Mouse (Mus musculus) large intestine, adult 2 months (tissue): Measurements from ENCODE around the gene Map6. TPM values are rescaled to one million over a fixed set of nuclear protein-coding genes. Genes with fewer than 3 reads are reported as not detected.

Experiments used
- DNase-seq: peaks from one replicate; pipeline ENCODE4 v3.0.0-alpha.2; 2012; ENCODE audit warnings: low read depth, low spot score
- WGBS: fragments of 180-500 bp; shearing (Covaris S2); methylation state at CpG from one replicate; pipeline ENCODE4 v1.1.7; 2018; 5-methylcytosine and 5-hydroxymethylcytosine counted together
- polyA plus RNA-seq: library from polyadenylated mRNA; depleted of rRNA; stranded (reverse); fragments of >200 nt; gene quantifications from 2 replicates; pipeline ENCODE4 v1.2.3, GENCODE M21; 2012

The Map6 gene
- polyA plus RNA-seq, 1 experiment: 2.6 TPM

DNA sequence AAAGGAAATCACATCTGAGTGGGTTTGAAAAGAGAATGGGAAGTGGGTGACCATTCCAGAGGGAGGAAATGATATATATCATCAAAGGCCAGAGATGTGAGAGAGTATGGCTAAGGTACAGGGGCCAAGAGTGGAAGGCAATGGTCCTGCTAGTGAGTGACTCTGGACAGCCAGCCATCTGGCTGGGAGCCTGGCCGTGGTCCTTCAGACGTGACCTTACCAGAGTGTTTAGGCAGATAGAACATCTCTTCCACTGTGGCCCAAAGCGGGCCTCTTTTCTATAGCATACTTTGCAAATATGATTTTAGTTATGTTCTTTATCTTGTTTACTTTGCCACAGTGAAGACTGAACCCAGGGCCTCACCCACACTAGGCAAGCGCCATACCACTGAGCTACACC lies 38.4 kb downstream of the Map6 start:
- DNase-seq: no peak
- WGBS: 75% methylated on average over 4 of the region's 4 CpGs

- 72% methylated on average over 3 of the region's 3 CpGs for WGBS
- DNase-seq: no peak
These were observed 39.4 kb downstream of the Map6 start for GRCm38 (mm10) chr7:99306640-99307039.

GRCm38 (mm10) chr7:99311433-99311832 lies 44.2 kb downstream of the Map6 start:
- DNase-seq: no peak
- 15% methylated on average over 7 of the region's 7 CpGs for WGBS

DNA sequence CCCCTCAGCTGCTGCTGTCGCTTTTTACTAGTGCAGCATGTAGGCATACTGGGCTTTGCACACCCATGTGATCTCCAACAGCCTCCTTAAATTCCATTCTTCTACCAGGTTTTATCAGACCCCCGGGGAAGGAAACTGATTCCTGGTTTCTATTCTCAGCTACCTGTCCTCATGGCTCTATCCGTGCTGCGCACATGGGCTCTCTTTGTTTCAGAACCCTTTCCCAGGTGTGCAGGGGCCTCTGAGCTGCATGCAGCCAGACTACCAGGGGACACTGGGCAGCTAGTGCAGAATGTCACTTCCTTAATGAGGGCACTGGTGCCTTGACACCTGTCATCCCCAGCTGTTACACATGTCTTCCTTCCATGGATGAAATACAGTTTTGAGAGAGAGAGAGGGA lies 44.8 kb downstream of the Map6 start:
- no peak for DNase-seq
- WGBS: 46% methylated on average over 4 of the region's 4 CpGs

- no peak for DNase-seq
- 43% methylated on average over 8 of the region's 8 CpGs for WGBS
These were observed 45.5 kb downstream of the Map6 start for GRCm38 (mm10) chr7:99312671-99313143.

- 63% methylated on average over 8 of the region's 8 CpGs for WGBS
- no peak for DNase-seq
These were observed 46.0 kb downstream of the Map6 start for GRCm38 (mm10) chr7:99313253-99313652.

DNA sequence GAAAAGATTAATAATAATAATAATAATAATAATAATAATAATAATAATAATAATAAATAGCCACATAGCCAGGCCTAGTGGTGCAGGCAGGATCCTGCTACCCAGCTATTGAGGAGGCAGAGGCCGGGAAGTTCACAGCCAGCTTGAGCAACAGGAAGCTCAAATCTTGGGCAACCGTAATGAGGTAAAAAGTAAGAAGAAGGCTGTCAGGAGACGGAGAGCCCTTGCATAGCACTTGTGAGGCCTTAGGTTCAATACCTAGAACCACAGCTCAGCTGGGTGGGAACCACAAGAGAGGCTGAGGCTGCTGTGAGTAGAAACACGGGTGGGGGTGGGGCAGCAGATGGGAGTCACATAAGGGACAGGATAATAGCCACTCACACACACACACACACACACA lies 47.3 kb downstream of the Map6 start:
- no peak for DNase-seq
- WGBS: 83% methylated on average over 4 of the region's 4 CpGs

DNA sequence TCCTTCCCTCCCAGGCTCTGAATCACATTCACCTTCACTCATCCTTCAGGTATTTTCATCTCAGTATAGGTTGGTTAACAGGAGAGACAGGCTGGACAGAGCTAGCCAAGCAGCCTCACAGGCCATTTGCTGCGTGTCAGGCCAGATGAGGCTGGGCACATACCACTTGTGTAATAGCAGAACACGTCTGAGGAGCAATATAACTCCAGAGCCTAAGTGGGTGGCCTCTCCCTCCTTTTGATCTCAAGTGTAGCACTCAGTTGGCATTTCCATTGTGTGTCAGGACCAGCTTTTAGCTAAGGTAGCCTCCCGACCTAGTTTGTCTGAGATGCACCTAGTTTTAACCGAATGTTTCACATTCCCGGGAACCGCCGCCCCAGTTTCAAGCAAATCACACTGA lies 49.0 kb downstream of the Map6 start:
- WGBS: 78% methylated on average over 7 of the region's 7 CpGs
- DNase-seq: no peak

DNA sequence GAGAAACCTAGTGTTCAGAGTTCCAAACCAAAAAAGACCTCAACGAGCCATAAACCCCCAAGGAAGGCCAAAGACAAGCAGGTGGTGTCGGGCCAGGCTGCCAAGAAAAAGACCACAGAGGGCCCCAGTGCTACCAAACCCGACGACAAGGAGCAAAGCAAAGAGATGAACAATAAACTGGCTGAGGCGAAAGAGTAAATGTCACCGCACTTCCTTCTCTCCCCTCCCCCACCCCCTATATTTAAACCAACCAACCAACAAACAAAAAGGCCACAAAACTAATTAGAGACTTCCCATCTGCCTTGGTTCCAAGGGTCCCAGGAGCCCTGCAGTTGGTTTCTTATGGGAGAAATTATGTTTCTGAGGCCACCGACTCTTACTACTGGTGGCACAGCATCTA lies 50.2 kb downstream of the Map6 start:
- no peak for DNase-seq
- WGBS: 46% methylated on average over 7 of the region's 7 CpGs

GRCm38 (mm10) chr7:99320524-99320923 lies 53.3 kb downstream of the Map6 start:
- WGBS: 37% methylated on average over 14 of the region's 14 CpGs
- no peak for DNase-seq

DNA sequence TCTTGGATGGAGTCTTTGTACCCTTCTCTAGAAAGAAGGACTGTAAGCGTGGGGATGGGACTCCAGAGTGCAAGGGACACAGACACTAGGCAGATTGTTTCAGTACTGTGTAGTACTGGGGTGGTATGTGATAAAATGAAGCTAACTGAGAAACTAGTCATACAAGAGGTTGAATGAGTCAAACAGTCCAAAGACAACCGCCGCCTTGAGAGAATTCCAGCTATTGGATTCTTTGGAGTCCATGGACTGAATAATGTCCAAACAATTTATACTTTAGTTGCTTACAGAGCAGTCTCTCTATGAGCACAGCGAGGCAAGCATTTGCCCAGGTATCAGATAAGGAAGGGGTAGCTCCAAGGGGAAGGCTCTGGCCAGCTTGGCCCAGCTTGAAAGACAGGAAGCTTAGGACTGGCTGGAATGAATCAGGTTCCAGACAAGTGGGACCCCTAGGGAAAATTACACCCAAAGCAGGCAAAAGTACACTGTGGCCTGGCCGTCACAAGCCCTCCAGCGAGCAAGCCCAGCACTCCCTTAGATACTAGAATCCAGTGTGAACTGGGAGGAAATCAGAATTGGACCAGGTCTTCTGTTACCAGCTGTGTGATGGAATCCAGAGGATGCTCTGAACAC lies 55.6 kb downstream of the Map6 start:
- no peak for DNase-seq
- WGBS: 84% methylated on average over 6 of the region's 6 CpGs

GRCm38 (mm10) chr7:99323321-99323700 lies 56.1 kb downstream of the Map6 start:
- no peak for DNase-seq
- 89% methylated on average over 9 of the region's 9 CpGs for WGBS

DNA sequence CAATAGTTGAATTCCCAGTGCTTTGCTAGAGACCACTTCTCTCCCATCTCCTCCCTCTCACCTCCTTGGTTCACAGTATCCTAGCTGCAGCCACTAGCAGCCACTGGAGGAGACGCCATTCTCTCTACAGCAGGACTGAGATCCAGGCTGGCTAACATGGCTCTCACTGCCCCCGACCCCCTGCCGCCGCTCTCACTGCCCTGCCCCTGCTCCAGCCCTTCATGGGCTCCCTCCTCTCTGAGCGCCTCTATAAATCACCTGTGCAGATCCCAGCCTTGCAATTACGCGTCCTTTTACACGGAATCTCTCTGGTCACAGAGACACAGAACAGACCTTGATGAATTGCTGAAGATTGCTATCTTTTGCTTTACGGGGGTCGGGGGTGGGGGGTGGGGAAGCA lies 57.6 kb downstream of the Map6 start:
- WGBS: 55% methylated on average over 10 of the region's 10 CpGs

GRCm38 (mm10) chr7:99326128-99326527 lies 58.9 kb downstream of the Map6 start:
- DNase-seq: no peak
- 71% methylated on average over 6 of the region's 6 CpGs for WGBS

More for the DNA sequence above, 57.6 kb downstream of the Map6 start:
- DNase-seq: no peak

- WGBS: 78% methylated on average over 4 of the region's 4 CpGs
- no peak for DNase-seq
These were observed 61.6 kb downstream of the Map6 start for GRCm38 (mm10) chr7:99328847-99329246.

DNA sequence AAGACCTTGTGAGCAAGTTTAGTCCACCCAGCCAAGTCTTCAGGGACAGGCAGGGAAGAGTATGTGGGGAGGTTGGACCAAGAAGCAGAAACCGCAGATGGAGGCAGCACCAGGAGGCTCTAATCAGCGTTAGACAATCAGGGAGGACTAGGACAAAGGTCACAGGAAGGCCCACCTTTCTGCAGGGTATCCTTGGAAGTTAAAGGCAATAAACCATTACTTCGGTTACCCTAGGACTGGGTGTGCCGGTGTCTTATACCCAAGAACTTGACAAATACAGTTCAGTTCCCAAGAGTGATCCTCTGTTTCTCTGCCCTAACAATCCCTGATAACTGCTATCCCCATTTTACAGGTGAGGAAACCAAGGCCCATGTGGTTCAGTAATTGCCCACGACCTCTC lies 62.8 kb downstream of the Map6 start:
- DNase-seq: no peak
- WGBS: 41% methylated on average over 5 of the region's 5 CpGs

GRCm38 (mm10) chr7:99332774-99333480 lies 65.7 kb downstream of the Map6 start:
- 48% methylated on average over 12 of the region's 12 CpGs for WGBS
- DNase-seq: no peak

- DNase-seq: no peak
- 78% methylated on average over 8 of the region's 8 CpGs for WGBS
These were observed 73.5 kb downstream of the Map6 start for GRCm38 (mm10) chr7:99340736-99341135.

DNA sequence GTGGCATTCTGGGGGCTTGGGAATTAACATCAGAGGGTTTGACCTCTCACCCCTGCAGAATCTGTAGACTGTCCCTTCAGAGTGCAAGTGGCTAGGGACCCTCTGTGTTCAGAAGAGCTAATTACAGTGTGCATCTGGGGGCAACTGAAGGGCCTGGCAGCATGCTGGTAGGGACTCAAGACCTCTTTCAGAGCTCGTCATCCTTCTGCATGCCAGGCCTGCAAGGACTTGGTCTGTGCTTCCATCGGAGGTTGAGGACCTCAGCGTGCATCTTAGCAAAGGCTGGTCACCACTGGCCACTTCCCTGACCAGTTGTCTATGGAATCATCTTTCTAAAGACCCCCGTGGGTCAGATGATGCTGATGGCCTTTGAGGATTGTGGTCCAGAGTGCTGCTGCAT lies 76.3 kb downstream of the Map6 start:
- DNase-seq: no peak
- 84% methylated on average over 4 of the region's 4 CpGs for WGBS

DNA sequence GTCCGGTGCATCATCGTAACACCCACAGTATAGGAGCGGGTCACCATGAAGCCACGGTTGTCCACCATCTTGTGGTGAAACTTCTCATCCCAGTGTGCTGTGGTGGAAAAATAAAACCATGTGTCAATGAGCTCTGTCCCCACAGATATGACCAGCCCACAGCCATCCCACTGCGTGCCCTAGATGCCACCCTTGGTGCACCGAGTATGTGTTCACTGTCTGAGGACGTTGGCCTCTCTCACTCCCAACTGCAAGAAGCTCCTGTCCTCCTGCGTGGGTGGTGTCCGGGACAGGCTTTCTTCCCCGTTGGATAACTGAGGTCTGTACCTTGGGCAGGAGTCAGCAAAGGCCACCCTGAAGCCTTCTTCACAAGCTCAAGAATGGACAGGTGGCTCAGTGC lies 80.0 kb downstream of the Map6 start:
- no peak for DNase-seq
- WGBS: 90% methylated on average over 10 of the region's 10 CpGs

GRCm38 (mm10) chr7:99348883-99349282 lies 81.6 kb downstream of the Map6 start:
- no peak for DNase-seq
- WGBS: 92% methylated on average over 26 of the region's 26 CpGs
